Mouse (Mus musculus): ENCODE measurements around the gene Colq. TPM values are rescaled to one million over a fixed set of nuclear protein-coding genes. Genes with fewer than 3 reads are reported as not detected.

Gene Colq
- polyA plus RNA-seq, 1 experiment from 2014 or later: 1.3 TPM

DNA sequence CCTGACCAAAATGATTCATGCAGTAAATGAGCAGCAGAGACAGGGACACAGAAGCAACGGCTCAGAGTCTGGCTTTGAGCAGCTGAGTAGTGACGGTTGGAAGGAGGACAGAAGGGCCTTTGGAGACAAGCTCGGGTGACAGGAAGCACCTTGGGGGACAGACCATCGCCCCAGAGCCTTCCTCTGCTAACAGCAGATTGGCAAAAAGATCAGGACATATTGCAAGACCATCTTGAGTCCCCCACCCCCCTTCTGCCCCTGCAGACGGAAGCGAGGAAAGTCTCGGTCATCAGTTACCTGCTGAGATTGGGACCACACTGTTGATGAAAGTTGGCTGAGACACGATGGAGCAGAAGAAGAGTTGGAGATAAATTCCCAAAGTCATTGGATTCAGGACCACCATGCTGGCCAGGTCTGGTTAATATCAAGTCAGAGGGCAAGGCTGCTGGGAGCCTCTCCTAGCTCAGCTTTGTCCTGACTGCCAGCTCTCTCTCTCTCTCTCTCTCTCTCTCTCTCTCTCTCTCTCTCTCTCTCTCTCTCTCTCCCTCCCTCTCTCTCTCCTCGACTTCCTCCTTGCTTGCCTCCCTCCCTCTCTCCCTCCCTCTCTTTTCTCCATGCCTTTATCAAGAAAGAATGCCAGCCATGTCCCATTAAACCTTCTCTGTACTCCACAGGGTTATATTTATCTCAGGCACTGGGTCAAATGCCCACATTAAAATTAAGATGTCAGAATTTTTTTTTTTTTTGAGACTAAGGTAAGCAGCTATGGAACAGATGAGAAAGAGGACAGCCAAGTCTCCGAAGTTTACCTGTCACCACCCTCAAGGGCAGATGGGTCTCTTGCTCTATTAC is 14.1 kb downstream of the Colq start:
- H3K4me3 ChIP-seq (replicated peaks; ENCODE audit: low read depth, low read length): no peak overlapping the region
- H3K4me2 ChIP-seq (ENCODE audit: low read length): no peak overlapping the region
- no peak for TF ChIP-seq CTCF (IDR thresholded peaks at IDR 0.05; ENCODE audit: low read depth)
- H3K36me3 ChIP-seq (ENCODE audit: insufficient read depth, low read length): no peaks in the 10 kb centered on the region
- no peaks in the 10 kb centered on the region for H3K9me3 ChIP-seq (replicated peaks; ENCODE audit: low read length)
- H3K4me1 ChIP-seq (replicated peaks; ENCODE audit: insufficient read depth, low read length): no peaks in the 10 kb centered on the region
- DNase-seq (ENCODE audit: low spot score) (no peak), ATAC-seq (replicated peaks; ENCODE audit: low FRiP score, low read depth) (no peak)
- WGBS: 45% methylated on average over 10 of the region's 10 CpGs
- H3K27me3 ChIP-seq (ENCODE audit: insufficient read depth, low read length): no peaks in the 10 kb centered on the region
- H3K27ac ChIP-seq: no peak overlapping the region
- no peak overlapping the region for H3K9ac ChIP-seq (ENCODE audit: low read depth, low read length)

GRCm38 (mm10) chr14:31575866-31576265 is 15.3 kb downstream of the Colq start:
- TF ChIP-seq CTCF (IDR thresholded peaks at IDR 0.05; ENCODE audit: low read depth): no peak
- Histone ChIP-seq H3K9ac (ENCODE audit: low read depth, low read length) (no peak overlapping the region), H3K36me3 (ENCODE audit: insufficient read depth, low read length) (no peaks in the 10 kb centered on the region), H3K4me3 (replicated peaks; ENCODE audit: low read depth, low read length) (no peak overlapping the region), H3K27me3 (ENCODE audit: insufficient read depth, low read length) (no peaks in the 10 kb centered on the region), H3K9me3 (replicated peaks; ENCODE audit: low read length) (no peaks in the 10 kb centered on the region), H3K4me2 (ENCODE audit: low read length) (no peak overlapping the region), H3K27ac (no peak overlapping the region), H3K4me1 (replicated peaks; ENCODE audit: insufficient read depth, low read length) (no peaks in the 10 kb centered on the region)
- 60% methylated on average over 9 of the region's 9 CpGs for WGBS
- DNase-seq (ENCODE audit: low spot score) (no peak), ATAC-seq (replicated peaks; ENCODE audit: low FRiP score, low read depth) (no peak)

GRCm38 (mm10) chr14:31574903-31575665 is 16.1 kb downstream of the Colq start:
- TF ChIP-seq CTCF (IDR thresholded peaks at IDR 0.05; ENCODE audit: low read depth): no peak
- no peak for DNase-seq (ENCODE audit: low spot score)
- H3K4me3 ChIP-seq (replicated peaks; ENCODE audit: low read depth, low read length): no peak overlapping the region
- H3K27me3 ChIP-seq (ENCODE audit: insufficient read depth, low read length): no peaks in the 10 kb centered on the region
- no peak overlapping the region for H3K4me2 ChIP-seq (ENCODE audit: low read length)
- ATAC-seq (replicated peaks; ENCODE audit: low FRiP score, low read depth): no peak
- 89% methylated on average over 18 of the region's 18 CpGs for WGBS
- H3K36me3 ChIP-seq (ENCODE audit: insufficient read depth, low read length): no peaks in the 10 kb centered on the region
- H3K9me3 ChIP-seq (replicated peaks; ENCODE audit: low read length): no peaks in the 10 kb centered on the region
- no peak overlapping the region for H3K27ac ChIP-seq
- no peaks in the 10 kb centered on the region for H3K4me1 ChIP-seq (replicated peaks; ENCODE audit: insufficient read depth, low read length)
- H3K9ac ChIP-seq (ENCODE audit: low read depth, low read length): no peak overlapping the region

GRCm38 (mm10) chr14:31572561-31573175 is 18.5 kb downstream of the Colq start:
- peaks cover 5% of the 10 kb centered on the region; the same call in 1 of the 2 replicates for H3K4me1 ChIP-seq (replicated peaks; ENCODE audit: insufficient read depth, low read length)
- no peak overlapping the region for H3K9ac ChIP-seq (ENCODE audit: low read depth, low read length)
- no peak overlapping the region for H3K4me2 ChIP-seq (ENCODE audit: low read length)
- no peaks in the 10 kb centered on the region for H3K9me3 ChIP-seq (replicated peaks; ENCODE audit: low read length)
- no peak overlapping the region for H3K4me3 ChIP-seq (replicated peaks; ENCODE audit: low read depth, low read length)
- no peak for ATAC-seq (replicated peaks; ENCODE audit: low FRiP score, low read depth)
- no peak for DNase-seq (ENCODE audit: low spot score)
- no peak overlapping the region for H3K27ac ChIP-seq
- WGBS: 60% methylated on average over 9 of the region's 9 CpGs
- no peaks in the 10 kb centered on the region for H3K27me3 ChIP-seq (ENCODE audit: insufficient read depth, low read length)
- no peaks in the 10 kb centered on the region for H3K36me3 ChIP-seq (ENCODE audit: insufficient read depth, low read length)
- no peak for TF ChIP-seq CTCF (IDR thresholded peaks at IDR 0.05; ENCODE audit: low read depth)

GRCm38 (mm10) chr14:31571419-31571818 is 19.7 kb downstream of the Colq start:
- no peaks in the 10 kb centered on the region for H3K9me3 ChIP-seq (replicated peaks; ENCODE audit: low read length)
- H3K36me3 ChIP-seq (ENCODE audit: insufficient read depth, low read length): no peaks in the 10 kb centered on the region
- no peaks in the 10 kb centered on the region for H3K27me3 ChIP-seq (ENCODE audit: insufficient read depth, low read length)
- DNase-seq (ENCODE audit: low spot score): no peak
- WGBS: 84% methylated on average over 5 of the region's 5 CpGs
- no peak overlapping the region for H3K27ac ChIP-seq
- TF ChIP-seq CTCF (IDR thresholded peaks at IDR 0.05; ENCODE audit: low read depth): no peak
- H3K9ac ChIP-seq (ENCODE audit: low read depth, low read length): no peak overlapping the region
- H3K4me2 ChIP-seq (ENCODE audit: low read length): no peak overlapping the region
- ATAC-seq (replicated peaks; ENCODE audit: low FRiP score, low read depth): no peak
- H3K4me3 ChIP-seq (replicated peaks; ENCODE audit: low read depth, low read length): no peak overlapping the region
- peaks cover 5% of the 10 kb centered on the region; the same call in 1 of the 2 replicates for H3K4me1 ChIP-seq (replicated peaks; ENCODE audit: insufficient read depth, low read length)
